Mouse (Mus musculus) C2C12 (cell line): ENCODE data around the gene Lama4.

Experiments
- CEBPB ChIP-seq: IDR thresholded peaks from one replicate; pipeline ENCODE4 v1.6.1; 2011; ENCODE audit warnings: low read depth, mild to moderate bottlenecking, control low read depth, moderate library complexity
- CTCF ChIP-seq: IDR thresholded peaks from one replicate; pipeline ENCODE4 v1.5.1; 2011; ENCODE audit not compliant: control insufficient read depth, insufficient read depth, insufficient read length
- USF1 ChIP-seq: IDR thresholded peaks from one replicate; pipeline ENCODE4 v1.6.1; 2011; ENCODE audit warnings: low read depth, mild to moderate bottlenecking, control low read depth, moderate library complexity

DNA sequence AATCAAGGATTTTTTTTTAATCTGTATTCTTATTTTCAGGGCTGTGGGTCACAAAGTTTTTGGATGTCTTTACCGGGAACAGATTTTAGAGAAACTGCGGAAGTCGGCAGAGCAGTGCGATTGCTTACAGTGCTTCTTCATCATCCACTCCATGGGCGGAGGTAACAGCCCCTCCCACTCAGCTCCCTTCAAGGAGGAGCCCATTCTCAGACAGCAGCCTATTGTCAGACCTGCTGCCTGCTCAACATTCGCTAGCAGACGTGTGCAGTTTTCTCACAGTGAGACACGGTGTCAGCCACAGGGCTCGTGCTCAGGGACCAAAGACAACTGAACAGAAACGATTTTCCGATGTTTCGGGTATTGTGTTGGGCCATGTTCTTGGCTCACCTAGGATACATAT lies 176.9 kb downstream of the Lama4 start:
- TF ChIP-seq CTCF (no peak), CEBPB (no peak), USF1 (no peak)
